Mouse (Mus musculus): ENCODE data around the gene Hsf2bp.

- TF ChIP-seq CTCF (IDR thresholded peaks at IDR 0.05; ENCODE audit: low read depth) = no peak
- no peak for TF ChIP-seq EP300 (optimal IDR thresholded peaks at IDR 0.05)
These were observed 100.9 kb downstream of the Hsf2bp start for GRCm38 (mm10) chr17:31935091-31935830.

All from stomach, postnatal 0 days (tissue).